Mouse (Mus musculus) thymus, postnatal 0 days (tissue): ENCODE measurements around the gene Zfp654. TPM values are rescaled to one million over a fixed set of nuclear protein-coding genes. Genes with fewer than 3 reads are reported as not detected.
A peak's percentile ranks its signal among the peaks of the same experiment; 100 is the strongest.

Experiments
- DNase-seq: peaks from one replicate; pipeline ENCODE4 v3.0.0-alpha.2; 2015; ENCODE audit warnings: low spot score
- polyA plus RNA-seq: library from polyadenylated mRNA; unstranded; fragments of >200 nt; fragmentation: Nextera tagmentation; extraction: Ambion mirVana; gene quantifications from 2 replicates; pipeline ENCODE4 v1.2.1, GENCODE M21; 2015

Gene Zfp654
- polyA plus RNA-seq, 1 experiment from 2014 or later: 6.2 TPM

DNA sequence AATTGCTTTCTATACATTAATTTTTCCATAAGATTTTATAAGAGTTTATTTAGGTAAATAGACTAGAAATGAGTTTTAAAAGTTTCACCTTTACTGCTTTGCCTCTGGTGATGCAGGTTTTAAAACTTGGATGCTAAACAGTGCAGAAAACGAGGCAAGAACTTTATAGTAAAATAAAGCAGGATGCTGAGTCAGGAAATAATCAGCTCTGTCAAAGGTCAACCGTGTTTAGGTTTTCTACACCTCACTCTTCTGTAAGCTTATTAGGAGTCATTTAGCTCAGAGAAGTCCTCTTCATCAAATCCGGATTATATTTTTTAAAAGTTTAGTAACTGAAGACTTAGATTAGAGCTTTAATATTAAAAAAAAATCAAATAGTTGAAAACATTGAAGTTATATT, 5.5 kb upstream of the Zfp654 start:
- no peak for DNase-seq

DNA sequence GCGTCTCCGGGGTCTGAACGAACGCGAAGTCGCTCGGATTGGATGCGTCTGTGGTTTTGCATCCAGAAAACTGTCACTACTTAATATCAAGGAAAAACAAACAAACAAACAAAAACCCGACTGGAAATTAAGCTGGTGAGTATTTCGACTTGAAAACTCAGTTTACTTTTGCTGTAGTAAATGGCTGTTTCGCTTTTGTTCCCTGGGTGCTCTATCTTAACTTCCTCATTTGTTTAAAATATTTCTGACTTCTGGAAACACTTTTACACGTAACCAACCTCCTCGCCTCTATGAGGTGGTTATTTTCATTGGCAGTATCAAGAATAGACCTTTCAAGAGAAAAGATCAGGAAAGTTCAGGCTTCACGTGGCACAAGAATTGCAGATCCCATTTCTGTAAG, 1.4 kb upstream of the Zfp654 start:
- DNase-seq: no peak

DNA sequence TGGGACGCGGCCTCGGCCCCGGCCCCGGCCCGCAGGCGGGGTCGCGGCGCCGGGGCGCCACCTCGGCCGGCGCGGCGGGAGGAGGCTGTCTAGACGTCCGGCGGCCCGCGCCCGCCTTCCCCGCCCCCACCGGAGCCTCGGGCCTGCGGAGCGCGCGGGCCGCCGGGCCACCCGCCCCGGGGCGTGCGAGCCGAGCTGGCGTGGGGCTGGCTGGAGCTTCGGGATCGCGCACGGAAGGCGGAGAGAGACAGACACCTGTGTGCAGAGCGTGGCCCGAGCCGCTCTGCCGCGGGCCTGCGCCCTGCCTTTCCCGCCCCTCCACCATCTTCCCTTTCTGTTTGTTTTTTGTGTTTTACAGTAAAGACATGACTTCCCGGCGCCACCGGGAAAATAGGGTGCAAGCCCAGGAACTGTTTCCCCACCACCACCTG, 1.0 kb upstream of the Zfp654 start:
- peak; percentile 55 for DNase-seq

DNA sequence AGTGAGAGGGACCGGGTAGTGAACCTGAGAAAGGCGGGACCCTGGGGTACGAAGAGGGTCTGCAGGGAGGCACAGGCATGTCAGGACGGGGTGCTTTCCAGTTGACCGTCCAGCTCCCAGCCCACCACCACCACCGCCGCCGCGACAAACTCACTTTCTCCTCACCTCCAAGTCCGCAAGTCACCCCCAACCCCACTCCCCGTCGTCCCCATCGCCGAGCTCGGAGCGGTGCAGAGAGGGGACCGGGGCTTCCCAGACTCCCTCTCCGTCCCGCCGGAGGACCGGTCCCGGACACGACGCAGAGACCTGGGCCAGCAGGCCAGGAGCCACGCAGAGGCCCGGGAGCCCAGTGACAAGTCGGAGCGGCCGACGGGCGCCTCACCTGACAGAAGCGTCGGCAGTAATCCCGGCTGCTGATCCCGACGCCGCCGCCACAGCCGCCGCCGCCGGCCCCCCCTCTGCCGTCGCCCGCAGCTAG, 328 bp downstream of the Zfp654 start:
- DNase-seq: no peak

DNA sequence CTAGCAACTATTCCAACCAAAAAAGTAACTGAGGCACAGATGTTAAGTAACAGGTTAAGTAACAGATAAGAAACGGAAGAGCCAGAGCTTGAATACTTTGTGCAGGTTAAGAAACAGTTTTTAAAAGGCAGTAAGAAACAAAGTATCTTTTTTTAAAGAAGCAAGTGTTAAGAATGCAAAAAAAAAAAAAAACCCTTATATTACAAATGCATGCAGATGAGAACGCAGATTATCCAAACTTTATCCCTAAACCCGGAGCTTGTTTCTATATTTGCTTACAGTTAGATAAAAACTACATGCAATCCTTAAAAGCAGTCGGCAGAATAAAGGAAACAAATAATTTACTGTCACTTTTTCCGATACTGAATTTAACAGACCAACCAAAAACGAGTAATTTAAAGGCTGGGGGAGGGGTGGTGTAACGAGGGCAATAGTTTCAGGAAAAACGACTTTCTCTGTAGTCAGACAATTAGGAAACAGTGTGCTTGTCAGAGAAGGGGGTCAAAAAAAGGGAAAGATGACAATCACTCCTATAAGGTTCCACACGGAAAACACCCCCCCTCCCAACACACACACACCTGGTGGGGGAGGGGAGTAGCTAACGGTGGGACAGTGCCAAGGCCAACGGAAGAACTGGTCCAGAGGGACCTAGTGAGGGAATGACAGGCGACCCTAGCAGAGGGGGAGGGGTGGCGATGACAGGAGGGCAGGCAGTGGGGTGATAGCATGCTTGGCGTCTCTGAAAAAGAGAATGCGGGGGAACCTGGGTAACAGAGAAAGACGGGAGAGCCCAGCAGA, 966 bp downstream of the Zfp654 start:
- peak; percentile 41 for DNase-seq

DNA sequence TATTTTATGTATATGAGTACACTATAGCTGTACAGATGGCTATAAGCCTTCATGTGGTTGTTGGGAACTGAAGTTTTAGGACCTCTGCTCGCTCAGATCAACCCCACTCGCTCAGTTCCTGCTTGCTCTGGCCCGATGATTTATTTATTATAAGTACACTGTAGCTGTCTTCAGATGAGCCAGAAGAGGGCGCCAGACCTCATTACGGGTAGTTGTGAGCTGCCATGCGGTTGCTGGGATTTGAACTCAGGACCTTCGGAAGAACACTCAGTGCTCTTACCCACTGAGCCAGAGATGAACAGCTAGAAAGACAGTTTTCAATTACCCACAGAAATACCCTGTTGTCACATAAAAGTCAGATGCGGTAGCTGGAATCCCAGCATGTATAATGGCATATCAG, 5.5 kb downstream of the Zfp654 start:
- peak; percentile 27 for DNase-seq

DNA sequence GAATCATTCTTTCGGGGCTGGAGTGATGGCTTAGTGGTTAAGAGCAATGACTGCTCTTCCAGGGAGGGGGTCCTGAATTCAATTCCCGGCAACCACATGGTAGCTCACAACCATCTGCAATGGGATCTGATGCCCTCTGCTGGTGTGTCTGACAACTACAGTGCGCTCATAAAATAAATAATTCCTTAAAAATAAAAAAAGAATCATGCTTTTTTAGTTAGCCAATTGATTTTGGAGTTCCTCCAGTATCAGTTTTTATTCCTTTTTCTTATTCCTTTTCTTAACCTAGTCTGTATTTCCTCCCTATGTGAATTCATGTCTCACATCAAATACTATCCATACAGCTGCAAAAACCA, 9.1 kb downstream of the Zfp654 start:
- no peak for DNase-seq

DNA sequence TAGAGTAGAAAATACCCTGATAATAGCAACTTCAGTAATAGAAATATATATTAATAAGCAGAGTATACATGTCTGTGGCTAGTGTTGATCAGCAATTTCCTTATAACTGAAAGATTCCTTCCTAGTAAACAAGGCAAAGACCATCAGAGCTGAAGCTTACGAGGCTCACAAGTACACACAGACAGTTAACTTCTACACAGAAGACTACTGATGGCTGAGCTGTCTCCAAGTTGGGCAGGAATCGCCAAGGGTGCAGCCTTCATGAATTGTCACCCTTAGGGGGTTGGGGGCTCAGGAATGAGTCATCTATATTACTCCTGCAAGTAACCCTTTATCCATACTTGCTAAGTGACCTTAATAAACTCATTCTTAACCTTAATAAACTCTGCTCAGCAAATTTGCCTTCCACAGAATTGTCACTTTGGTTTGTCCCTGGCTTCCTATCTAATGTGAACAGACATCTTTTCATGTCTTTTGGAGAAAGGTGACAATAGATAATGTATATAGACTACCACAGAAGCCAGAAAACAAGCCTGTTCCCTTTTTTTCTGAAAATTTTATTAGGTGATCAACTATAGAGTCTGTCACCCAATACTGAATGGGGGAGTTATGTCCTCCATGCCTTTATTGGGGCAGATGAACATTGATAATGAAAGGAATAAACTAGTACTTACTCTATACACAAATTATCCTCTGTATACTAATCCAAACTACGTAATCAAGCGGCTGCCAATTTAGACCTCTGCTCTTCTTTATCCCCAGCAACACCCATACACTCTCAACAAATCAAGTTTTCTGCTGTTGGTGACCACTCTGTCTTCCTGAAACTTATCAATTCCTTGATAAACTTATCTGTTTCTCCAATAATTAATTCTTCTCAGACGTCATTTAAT, 9.7 kb downstream of the Zfp654 start:
- DNase-seq: no peak

DNA sequence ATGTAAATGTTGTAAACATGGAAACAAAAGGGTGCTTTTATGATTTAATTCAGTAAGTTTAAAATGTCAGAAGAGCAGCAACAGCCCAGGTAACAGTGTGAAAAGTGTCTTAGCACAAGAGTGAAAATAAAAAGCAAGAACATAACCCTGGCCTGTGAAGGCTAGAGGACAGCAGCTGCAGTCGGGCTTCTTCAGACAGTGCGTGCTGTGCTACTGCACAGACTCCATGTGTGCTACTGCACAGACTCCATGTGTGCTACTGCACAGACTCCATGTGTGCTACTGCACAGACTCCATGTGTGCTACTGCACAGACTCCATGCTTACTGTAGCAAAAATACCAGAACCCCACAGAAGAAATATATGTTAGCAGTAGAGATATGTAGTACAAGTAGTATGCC, 14.7 kb downstream of the Zfp654 start:
- DNase-seq: no peak

DNA sequence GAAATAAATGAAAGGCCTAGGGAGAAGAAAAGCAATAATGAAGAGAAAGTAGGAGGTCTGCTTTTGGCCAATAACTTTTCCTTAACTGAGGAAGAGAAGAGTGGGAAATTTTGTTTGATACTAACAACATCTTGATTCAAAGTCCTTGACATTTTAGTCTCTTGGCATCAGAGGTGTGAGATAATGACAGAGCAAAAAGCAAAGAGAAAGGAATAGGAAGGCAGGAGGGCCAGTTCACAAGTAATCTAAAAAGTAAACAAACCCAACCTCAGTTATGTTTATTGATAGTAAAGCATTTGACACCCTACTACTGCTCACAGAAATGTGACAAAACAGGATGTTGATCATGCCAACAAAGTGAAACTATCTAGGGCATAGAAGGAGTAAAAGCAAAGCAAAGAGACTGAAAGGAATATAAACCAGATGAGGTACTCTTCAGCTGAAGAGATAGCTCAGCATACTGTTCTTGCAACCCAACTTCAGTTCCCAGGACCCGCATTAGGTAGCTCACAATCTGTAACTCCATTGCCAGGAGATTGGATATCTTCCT, 15.4 kb downstream of the Zfp654 start:
- DNase-seq: peak; percentile 20

DNA sequence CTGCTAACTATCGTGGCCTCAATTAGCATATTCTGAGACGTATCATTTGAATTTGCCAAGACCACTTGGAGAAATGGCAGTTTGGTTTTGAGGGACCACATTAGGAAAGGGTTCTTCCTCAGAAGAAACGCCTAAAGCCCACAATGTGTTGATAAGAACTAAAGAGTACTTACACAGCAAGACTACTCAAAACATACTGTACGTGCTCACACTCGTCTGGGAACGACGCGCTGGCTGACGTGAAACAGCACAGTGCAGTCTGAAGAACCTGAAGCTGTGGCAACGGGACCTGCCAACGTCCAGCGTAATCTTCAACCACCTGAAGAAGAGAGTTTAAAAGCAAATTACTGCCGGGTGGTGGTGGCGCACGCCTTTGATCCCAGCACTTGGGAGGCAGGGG, 21.2 kb downstream of the Zfp654 start:
- no peak for DNase-seq

DNA sequence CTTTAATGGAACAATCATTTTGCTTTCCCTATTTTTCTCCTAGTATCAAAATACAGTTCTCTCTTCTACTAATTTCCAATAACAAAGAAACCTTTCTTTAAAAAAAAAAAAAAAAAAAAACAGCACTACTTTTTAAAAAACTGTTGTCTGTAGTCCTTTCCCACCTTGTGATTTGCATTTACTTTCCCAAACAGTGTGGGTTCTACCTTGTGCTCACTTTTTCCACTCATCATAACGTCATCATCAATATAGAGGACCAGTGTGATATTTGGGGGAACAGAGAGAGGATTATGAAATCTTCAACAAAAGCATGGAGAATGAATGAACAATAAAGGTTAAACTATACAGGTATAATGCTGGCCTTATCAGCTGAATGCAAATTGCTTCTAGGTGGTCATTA, 27.0 kb downstream of the Zfp654 start:
- DNase-seq: no peak

DNA sequence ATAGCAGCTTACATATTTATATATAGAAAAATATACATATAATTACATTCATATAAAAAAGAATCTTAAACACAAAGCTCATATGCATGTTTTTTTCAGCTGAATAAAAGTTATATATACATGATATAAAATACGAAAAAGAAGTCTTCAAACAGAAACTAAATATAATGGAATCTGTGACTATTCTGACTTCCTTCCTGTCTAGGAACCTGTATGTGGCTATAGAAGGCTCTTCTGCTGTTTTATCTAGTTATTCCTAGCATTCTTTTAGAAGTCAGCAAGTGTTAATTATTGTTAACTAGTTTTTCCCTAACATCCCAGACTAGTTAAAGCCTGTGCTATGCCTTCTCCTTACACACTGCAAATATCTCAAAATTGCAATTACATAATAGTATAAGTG, 27.6 kb downstream of the Zfp654 start:
- DNase-seq: no peak

DNA sequence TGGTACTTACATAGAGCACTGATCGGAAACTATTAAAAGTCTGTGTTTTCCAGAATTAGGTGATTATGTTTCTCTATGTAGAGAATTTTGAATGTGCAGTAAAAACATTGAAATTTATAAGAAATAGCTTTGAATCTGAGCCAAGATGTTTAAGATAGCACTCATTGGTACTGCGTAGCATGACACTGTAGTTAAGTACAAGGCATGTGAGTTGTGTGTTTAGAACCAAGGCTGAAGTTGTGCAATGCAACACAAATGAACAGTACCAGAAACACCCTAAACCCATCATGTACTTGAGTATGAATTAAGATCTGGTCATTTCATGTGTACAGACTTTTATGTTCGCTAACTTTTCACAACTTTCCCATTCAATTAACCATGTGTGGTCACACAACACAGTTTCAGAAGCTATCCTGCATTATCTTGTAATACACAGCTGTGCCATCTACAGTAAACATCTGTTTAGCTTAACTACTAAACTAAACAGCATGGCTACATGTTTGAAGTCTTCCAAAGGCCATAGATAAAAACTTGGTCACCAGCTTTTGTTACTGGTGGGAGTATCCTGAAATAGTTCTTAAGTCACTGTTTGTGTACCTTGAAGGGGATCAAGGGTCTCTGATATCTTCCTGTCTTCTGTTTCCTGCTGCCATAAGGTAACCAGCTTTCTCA, 34.2 kb downstream of the Zfp654 start:
- no peak for DNase-seq

DNA sequence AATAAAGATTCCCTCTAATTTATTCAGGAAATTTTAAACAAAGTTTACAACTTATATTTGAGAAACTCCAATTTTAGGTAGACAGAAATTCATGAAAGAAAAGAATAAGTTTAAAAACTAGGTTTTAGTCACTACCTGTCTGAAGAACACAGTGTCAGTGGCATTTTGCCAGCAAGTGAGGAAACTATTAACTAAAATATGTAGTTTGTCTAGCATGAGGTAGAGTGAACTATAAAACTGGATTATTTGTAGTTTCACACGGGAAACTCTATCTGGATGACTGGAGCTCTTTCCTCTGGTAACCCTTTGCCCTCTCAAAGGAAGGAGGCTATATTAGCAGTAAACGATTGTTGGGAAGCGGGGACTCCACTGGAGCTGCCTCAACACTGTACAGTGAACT, 48.4 kb downstream of the Zfp654 start:
- no peak for DNase-seq

DNA sequence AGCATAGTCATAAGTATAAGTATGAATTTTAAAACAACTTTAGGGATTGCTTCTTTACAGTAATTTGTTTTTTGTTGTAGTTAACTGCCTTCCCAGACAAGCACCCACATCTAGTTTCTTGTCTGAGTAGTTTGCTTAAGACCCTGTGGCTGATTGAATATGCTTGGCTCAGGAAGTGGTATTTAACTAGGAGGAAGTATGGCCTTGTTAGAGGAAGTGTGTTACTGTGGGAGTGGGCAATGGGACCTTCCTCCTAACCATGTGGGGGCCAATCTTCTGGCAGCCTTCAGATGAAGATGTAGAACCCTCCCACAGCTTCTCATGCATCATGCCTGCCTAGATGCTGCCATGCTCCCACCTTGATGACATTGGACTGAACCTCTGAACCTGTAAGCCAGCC, 49.8 kb downstream of the Zfp654 start:
- DNase-seq: no peak

DNA sequence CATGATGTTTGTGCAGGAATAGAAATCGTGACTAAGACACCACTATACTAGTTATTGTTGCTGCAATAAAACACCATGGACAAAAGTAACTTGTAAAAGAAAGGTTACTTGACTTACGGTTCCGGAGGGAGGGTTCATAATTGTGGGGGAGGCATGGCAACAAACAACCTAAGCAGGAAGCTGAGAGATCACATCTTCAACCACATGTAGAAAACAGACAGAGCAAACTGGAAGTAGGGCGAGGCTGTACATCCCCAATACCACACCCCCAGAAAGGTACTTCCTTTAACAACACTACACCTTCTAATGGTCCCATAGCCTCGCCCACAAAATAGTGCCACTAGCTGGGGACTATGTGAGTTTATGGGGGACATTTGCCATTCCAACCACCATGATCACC, 51.1 kb downstream of the Zfp654 start:
- peak; percentile 3 for DNase-seq

DNA sequence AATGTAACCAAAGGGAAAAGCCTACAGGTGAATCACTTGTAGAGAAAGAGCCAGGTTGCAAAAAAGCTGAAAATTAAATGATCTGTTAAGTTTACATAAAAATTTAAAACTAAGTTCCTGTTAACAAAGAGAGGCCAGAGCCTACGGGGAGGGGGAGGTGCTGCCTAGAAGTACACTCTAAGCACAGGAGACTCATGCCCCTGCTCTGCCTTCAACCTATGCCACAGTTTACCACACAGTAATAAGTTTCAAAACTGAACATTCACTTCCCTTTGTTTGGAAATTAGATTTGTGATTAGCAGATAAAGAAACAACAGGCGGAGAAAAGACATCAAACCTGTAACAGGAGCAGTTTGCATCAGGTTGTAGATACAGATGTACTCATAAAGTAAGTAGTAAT, 56.6 kb downstream of the Zfp654 start:
- no peak for DNase-seq

DNA sequence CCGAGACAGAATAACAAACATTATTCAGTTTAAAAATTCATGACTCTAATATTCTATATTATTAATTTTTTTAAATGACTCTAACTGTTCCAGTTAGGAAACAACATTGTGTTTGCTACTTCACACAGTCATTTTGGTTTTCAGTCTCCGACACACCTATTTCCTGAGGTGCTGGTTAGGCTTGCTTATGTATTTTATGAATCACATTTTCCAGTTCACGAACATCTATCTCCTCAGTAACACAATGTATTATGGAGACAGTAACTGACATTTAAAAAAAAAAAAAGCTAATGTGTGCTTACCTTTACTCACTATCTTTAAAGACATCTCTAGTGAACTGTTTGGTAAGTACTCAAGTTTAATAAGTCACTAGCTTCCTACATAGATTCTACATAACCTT, 61.7 kb downstream of the Zfp654 start:
- no peak for DNase-seq

DNA sequence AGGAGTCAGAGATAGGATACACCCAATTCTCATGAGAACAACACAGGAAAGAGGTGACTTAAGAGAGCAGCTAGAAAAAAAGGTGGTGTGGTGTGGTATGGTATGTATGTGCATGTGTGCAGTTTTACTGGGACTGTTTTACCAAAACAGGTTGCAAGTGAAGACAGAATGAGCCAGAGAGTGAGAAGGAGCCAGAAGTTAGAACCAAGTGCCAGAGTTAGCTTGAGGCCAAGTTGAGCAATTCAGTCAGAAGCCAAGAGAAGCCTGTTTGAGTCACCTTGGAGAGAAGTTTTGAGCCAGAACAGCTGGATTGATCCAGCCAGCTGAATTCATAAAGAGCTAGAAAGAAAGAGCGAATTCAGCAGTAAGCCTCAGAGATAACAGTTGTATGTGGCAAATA, 75.9 kb downstream of the Zfp654 start:
- DNase-seq: no peak

DNA sequence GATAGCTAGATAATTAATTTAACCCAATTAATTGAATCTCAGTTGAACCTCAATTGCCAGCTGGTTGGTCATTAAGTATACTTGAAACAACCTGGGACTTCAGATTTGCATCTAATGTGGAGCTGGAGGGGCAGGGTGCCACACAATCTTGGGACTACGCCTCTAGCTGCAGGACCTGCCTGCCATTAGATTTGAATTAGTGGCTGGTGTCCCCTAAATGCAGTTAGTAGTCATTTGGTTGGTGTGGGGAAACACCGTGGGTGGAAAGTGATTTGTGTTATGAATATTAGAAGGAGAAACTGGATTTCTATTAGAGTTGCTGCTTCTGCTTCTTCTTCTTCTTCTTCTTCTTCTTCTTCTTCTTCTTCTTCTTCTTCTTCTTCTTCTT, 80.0 kb downstream of the Zfp654 start:
- DNase-seq: no peak
